Mouse (Mus musculus): ENCODE results near the gene Gngt2.

DNA sequence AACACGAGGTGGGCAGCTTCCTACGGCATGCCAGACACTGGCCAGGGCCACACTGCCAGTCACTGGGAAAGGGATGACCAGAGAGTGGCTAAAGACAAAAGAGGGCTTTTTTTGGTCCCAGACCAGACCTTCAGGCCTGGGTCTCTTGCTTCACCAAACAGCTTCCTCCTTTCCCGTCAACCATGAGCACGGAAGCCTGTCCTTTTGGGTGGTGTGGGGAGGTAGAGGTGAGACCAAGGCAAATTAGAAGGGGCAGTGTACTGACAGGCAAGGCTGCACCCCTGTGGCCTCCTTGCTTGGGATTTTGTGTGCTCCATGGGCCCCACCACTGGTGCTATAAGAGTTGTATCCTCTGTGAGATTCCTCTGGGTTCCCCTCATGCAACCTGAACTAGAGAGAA is 1.6 kb downstream of the Gngt2 start:
- TF ChIP-seq POLR2A (IDR thresholded peaks at IDR 0.05; ENCODE audit: low read depth, low read length) (no peak), CTCF (IDR thresholded peaks at IDR 0.05; ENCODE audit: extremely low read depth, insufficient read length, insufficient replicate concordance, low read depth, low read length) (no peak)

Data from small intestine, adult 2 months (tissue).